Mouse (Mus musculus) liver, adult 10 weeks (tissue): Measurements from ENCODE around the gene Glmp. TPM values are rescaled to one million over a fixed set of nuclear protein-coding genes. Genes with fewer than 3 reads are reported as not detected.

ENCODE experiments used
- polyA plus RNA-seq: library from polyadenylated mRNA; stranded (reverse); fragments of 350-450 nt; fragmentation: Illumina TruSeq; extraction: RNeasy Lipid Tissue Mini Kit (QIAGEN cat#74804); gene quantifications from one replicate; pipeline ENCODE4 v1.2.3, GENCODE M21; 2014; ENCODE audit warnings: low read depth, low replicate concordance

The Glmp gene
- polyA plus RNA-seq = 8.8 TPM

DNA sequence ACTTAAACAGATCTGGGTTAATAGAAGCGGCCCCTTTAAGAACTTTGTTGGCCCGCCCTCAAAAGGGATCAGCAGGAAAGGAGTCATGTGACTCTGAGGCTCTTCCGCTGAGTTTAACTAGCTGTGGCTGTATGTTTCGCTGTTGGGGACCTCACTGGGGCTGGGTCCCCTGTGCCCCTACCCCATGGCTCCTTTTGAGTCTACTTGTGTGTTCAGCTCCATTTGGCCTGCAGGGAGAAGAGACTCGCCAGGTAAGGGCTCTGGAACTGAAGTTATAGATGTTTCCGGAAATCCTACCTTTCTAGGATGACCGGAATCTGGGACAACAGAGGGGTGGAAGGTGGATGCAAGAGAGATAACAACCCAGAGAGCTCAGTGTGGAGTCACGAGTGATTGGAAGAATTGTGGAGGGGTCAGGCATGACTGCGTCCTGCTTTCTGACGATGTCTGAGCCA is at the start of gene Glmp:
Gene Glmp, plus strand, starts transcription at position 73 of the 455 bp plus-strand sequence.

GRCm38 (mm10) chr3:88287110-88287509 is 37.7 kb upstream of the Glmp start, which contains the start of gene Gm38392:
Gm38392 (minus strand) TSS chr3:88287210.

DNA sequence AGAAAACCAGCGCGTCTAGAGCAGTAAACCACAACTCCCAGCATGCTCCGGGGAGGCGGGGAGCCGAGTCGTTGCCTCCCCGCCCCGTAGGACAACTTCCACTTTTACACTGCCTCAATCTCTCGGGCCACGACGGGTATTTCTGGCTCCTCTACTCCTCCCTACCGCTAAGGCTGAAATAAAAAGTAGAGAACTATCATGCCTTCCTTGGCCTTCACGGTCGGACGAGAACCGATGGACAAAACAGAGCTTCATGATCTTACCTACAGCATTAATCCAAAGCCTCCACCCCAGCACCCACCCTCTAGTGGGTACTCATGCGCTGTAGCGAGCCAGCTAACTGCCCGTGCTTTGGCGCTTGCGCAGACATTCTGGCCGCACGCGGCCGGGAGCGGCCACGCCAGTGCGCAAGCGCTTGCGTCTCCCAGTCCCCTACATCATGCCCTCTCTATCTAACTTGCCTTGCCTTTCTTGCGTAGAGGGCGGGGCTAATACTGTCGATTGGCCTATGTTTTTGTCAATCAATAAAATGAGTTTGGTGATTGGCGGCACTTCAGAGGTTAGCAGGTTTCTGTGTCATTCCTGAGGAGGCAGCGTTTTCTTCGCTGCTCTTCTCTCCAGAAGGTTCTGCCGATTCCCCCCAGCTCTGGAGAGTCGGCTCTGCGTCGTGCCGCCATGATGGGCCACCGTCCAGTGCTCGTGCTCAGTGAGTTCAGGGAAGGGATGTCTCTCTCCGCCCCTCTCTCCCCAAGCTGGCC is 28.1 kb upstream of the Glmp start, which contains the start of the genes Tsacc and Cct3:
Gene Tsacc, minus strand, starts transcription at position 439 of the 758 bp plus-strand sequence.
Gene Cct3, plus strand, starts transcription at position 556 of the 758 bp plus-strand sequence.

DNA sequence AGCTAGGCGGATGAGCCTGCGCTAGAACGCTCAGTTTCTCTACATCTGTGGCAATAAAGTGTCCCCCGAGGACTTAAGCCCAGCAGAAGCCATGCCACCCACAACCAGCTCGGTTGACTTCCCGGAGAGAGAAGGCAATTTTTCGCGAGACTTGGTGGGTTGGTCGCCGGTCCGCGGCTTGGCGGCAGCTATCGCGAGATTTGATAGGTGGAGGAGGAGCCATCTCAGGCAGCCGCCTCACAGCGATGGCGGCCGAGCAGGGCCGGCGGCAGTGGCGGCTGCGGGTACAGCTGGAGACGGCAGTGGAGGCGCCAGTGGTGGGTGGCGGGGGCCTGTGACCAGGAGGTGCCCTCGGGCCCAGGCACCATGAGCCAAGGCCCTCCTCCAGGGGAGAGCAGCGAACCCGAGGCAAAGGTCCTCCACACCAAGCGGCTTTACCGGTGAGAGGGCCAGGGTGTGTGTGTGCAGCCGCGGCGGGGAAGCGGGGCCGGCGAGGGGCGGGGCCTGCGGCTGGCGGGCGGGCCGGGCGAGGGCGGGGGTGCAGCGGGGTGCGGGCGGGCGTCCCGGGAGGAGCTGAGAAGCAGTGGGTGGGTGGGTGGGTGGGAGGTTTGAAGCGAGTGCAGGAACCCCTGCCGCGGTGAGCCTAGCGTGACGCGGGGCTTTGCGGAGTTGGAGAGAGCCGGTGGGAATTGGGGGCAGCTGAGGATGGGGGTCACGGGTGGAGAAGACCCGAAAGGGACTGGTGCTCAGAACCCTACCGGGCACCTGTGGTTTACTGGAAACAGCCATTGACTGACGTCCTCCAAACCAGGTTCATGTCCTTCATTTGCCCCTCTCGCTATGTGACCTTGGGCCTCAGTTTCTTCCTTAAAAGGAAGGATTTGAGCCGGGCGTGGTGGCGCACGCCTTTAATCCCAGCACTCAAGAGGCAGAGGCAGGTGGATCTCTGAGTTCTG is 11.5 kb downstream of the Glmp start, which contains the start of the genes Tmem79 and Smg5:
Gene Tmem79, minus strand, starts transcription at position 91 of the 956 bp plus-strand sequence.
Gene Smg5, plus strand, starts transcription at position 203 of the 956 bp plus-strand sequence.

GRCm38 (mm10) chr3:88364337-88364736 is 39.5 kb downstream of the Glmp start, which contains the start of gene Paqr6:
Paqr6 (plus strand) TSS chr3:88364584.

GRCm38 (mm10) chr3:88372643-88373042 is 47.8 kb downstream of the Glmp start, which contains the start of gene Bglap3:
Bglap3 (minus strand) TSS chr3:88372743.

GRCm38 (mm10) chr3:88378599-88378998 is 53.8 kb downstream of the Glmp start, which contains the start of gene Bglap2:
Bglap2 (minus strand) TSS chr3:88378699.

Other genes starting within 250 kb of the Glmp start
- gene Ttc24, start 246.7 kb upstream of the Glmp start, polyA plus RNA-seq = not detected
- not detected for gene Iqgap3, start 243.1 kb upstream of the Glmp start, polyA plus RNA-seq
- 3.8 TPM for gene Mef2d, start 182.7 kb upstream of the Glmp start, polyA plus RNA-seq
- 0.24 TPM for gene Rhbg, start 70.3 kb upstream of the Glmp start, polyA plus RNA-seq
- gene Gm38392, start 37.8 kb upstream of the Glmp start, polyA plus RNA-seq = 0.93 TPM
- gene Tsacc, start 28.0 kb upstream of the Glmp start, polyA plus RNA-seq = 4.3 TPM
- gene Cct3, start 27.9 kb upstream of the Glmp start, polyA plus RNA-seq = 65.1 TPM
- 0.21 TPM for gene Tmem79, start 11.1 kb downstream of the Glmp start, polyA plus RNA-seq
- 6.5 TPM for gene Smg5, start 11.2 kb downstream of the Glmp start, polyA plus RNA-seq
- not detected for gene Paqr6, start 39.6 kb downstream of the Glmp start, polyA plus RNA-seq
- 0.74 TPM for gene Bglap3, start 47.7 kb downstream of the Glmp start, polyA plus RNA-seq
- not detected for gene Bglap2, start 53.7 kb downstream of the Glmp start, polyA plus RNA-seq
- not detected for gene Bglap, start 59.4 kb downstream of the Glmp start, polyA plus RNA-seq
- 5.1 TPM for gene Pmf1, start 85.3 kb downstream of the Glmp start, polyA plus RNA-seq
- gene Slc25a44, start 100.1 kb downstream of the Glmp start, polyA plus RNA-seq = 17.7 TPM
- 46.1 TPM for gene Sema4a, start 136.2 kb downstream of the Glmp start, polyA plus RNA-seq
- 2.5 TPM for gene Lmna, start 184.9 kb downstream of the Glmp start, polyA plus RNA-seq
- gene Mex3a, start 207.4 kb downstream of the Glmp start, polyA plus RNA-seq = 0.05 TPM
- gene Rab25, start 223.3 kb downstream of the Glmp start, polyA plus RNA-seq = not detected
- 10.5 TPM for gene Lamtor2, start 228.1 kb downstream of the Glmp start, polyA plus RNA-seq
- 12.4 TPM for gene Ubqln4, start 228.7 kb downstream of the Glmp start, polyA plus RNA-seq